Mouse (Mus musculus) B cell, adult (primary cell): ENCODE measurements around the gene Hist1h3i. TPM values are rescaled to one million over a fixed set of nuclear protein-coding genes. Genes with fewer than 3 reads are reported as not detected.

Experiments
- total RNA-seq: library from RNA; stranded (reverse); gene quantifications from 4 replicates; pipeline ENCODE4 v1.2.4, GENCODE M21; 2023; ENCODE audit not compliant: inconsistent age

Gene Hist1h3i
- 159 to 245 TPM (median 224 TPM) in 4 replicates for total RNA-seq

DNA sequence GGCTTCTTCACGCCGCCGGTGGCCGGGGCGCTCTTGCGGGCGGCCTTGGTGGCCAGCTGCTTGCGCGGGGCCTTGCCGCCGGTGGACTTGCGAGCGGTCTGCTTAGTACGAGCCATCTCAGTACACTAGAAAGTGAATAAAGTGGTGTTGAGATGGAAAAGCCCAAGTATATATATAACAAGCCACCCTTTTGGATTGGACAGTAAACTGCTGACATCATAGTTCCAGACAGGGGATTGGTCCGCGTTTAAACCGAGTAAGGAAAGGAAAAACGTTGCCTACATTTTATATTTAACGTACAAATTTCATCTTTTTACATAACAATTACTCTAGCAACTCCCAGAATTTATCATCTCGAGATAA, at the start of gene Hist1h3i:
Gene Hist1h3i, minus strand, starts transcription at position 116 of the 363 bp plus-strand sequence.

GRCm38 (mm10) chr13:21831418-21832394, 48.5 kb upstream of the Hist1h3i start, which contains the start of gene Hist1h4n:
Gene Hist1h4n, minus strand, starts transcription at chr13:21832196.

GRCm38 (mm10) chr13:21811539-21811938, 28.4 kb upstream of the Hist1h3i start, which contains the start of gene Hist1h4m:
Gene Hist1h4m, plus strand, starts transcription at chr13:21811746.

GRCm38 (mm10) chr13:21810073-21810472, 26.9 kb upstream of the Hist1h3i start, which contains the start of the genes Hist1h2bq and Hist1h2ao:
Gene Hist1h2bq, minus strand, starts transcription at chr13:21810197.
Gene Hist1h2ao, plus strand, starts transcription at chr13:21810465.

DNA sequence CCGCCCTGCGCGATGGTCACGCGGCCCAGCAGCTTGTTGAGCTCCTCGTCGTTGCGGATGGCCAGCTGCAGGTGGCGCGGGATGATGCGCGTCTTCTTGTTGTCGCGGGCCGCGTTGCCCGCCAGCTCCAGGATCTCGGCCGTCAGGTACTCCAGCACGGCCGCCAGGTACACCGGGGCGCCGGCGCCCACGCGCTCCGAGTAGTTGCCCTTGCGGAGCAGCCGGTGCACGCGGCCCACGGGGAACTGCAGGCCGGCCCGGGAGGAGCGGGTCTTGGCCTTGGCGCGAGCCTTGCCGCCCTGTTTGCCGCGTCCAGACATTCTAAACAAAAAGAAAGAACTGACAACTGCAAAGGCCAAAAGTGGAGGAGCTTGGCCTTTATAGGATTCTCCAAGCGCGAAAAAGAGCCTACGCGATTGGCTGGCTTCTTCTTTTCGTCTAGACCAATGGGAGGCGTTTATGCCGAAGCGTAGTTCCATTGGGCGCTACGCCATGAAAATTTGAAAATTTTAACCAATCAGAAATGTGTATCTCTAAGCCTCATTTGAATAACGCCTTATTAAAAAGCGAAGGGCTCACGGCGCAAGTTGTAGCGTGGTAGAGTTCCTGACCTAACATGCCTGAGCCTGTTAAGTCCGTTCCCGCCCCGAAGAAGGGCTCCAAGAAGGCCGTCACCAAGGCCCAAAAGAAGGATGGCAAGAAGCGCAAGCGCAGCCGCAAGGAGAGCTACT, 3.9 kb upstream of the Hist1h3i start, which contains the start of the genes Hist1h2an and Hist1h2bp:
Gene Hist1h2an, minus strand, starts transcription at position 320 of the 731 bp plus-strand sequence.
Gene Hist1h2bp, plus strand, starts transcription at position 563 of the 731 bp plus-strand sequence.

GRCm38 (mm10) chr13:21779767-21780731, 3.1 kb downstream of the Hist1h3i start, which contains the start of gene Hist1h1b:
Gene Hist1h1b, minus strand, starts transcription at chr13:21780625.

DNA sequence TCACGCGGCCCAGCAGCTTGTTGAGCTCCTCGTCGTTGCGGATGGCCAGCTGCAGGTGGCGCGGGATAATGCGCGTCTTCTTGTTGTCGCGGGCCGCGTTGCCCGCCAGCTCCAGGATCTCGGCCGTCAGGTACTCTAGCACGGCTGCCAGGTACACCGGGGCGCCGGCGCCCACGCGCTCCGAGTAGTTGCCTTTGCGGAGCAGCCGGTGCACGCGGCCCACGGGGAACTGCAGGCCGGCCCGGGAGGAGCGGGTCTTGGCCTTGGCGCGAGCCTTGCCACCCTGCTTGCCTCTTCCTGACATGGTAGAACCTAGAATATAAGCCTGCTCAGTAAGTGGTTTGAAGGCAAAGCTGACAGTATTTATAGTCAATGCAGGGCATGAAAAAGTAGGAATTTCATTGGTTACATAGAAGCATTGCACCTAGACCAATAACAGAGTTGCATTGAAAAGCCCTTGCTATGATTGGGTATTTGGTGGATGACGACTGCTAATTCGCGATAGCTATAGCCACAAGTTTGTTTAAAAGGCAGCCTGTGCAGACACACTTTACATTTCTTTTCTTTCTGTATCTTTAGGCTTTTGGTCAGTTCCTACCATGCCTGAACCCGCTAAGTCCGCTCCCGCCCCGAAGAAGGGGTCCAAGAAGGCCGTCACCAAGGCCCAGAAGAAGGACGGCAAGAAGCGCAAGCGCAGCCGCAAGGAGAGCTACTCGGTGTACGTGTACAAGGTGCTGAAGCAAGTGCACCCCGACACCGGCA, 29.5 kb downstream of the Hist1h3i start, which contains the start of the genes Hist1h2ak and Hist1h2bn:
Gene Hist1h2ak, minus strand, starts transcription at position 304 of the 762 bp plus-strand sequence.
Gene Hist1h2bn, plus strand, starts transcription at position 600 of the 762 bp plus-strand sequence.

DNA sequence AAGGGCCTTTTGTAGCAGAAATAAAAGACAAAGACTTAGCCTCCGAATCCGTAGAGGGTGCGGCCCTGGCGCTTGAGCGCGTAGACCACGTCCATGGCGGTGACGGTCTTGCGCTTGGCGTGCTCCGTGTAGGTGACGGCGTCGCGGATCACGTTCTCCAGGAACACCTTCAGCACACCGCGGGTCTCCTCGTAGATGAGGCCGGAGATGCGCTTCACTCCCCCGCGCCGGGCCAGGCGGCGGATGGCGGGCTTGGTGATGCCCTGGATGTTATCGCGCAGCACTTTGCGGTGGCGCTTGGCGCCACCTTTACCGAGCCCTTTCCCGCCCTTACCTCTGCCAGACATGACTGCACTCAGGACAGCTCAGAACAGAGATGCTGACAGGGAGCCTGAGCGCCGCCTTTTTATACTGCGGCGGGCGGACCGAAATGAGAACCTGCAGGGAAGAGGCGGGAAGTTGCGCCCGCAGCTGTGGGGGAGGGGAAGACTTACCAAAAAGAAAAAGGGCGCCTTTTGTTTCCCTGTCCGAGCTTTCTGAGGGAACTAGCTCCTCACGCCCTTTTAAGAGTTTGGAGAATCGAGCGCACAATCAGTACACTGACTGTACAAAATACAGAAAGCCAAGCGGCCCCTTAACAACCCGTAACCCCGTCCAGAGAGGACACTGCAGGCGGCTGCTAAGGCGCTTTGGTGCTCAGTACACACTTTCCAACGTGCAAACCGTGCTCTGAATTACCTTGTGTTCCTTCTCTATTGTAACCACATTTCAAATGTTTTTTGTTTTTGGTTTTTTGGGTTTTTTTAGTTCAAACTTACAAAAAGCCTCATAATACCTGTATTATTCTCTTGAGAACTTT, 32.8 kb downstream of the Hist1h3i start, which contains the start of gene Hist1h4k:
Gene Hist1h4k, minus strand, starts transcription at position 347 of the 859 bp plus-strand sequence.

GRCm38 (mm10) chr13:21734906-21735767, 48.0 kb downstream of the Hist1h3i start, which contains the start of gene Hist1h4j:
Gene Hist1h4j, plus strand, starts transcription at chr13:21735064.

Other genes starting within 250 kb of the Hist1h3i start
- gene Olfr1366, start 240.6 kb downstream of the Hist1h3i start, total RNA-seq, result not detected in 4 replicates
- not detected in 4 replicates for gene Olfr1535, start 223.5 kb downstream of the Hist1h3i start, total RNA-seq
- not detected in 4 replicates for gene Olfr1364, start 201.6 kb downstream of the Hist1h3i start, total RNA-seq
- gene Olfr1362, start 169.3 kb downstream of the Hist1h3i start, total RNA-seq, result not detected in 4 replicates
- gene Olfr11, start 140.9 kb downstream of the Hist1h3i start, total RNA-seq, result not detected in 4 replicates
- gene Olfr1361, start 120.0 kb downstream of the Hist1h3i start, total RNA-seq, result not detected in 4 replicates
- not detected in 4 replicates for gene Olfr1360, start 106.0 kb downstream of the Hist1h3i start, total RNA-seq
- not detected in 4 replicates for gene Olfr1359, start 85.3 kb downstream of the Hist1h3i start, total RNA-seq
- gene Hist1h2bl, start 67.2 kb downstream of the Hist1h3i start, total RNA-seq, result 101 to 134 TPM (median 110 TPM) in 4 replicates
- 57.4 to 111 TPM (median 95.3 TPM) in 4 replicates for gene Hist1h2ai, start 66.9 kb downstream of the Hist1h3i start, total RNA-seq
- 119 to 230 TPM (median 147 TPM) in 4 replicates for gene Hist1h3h, start 65.7 kb downstream of the Hist1h3i start, total RNA-seq
- 10.5 to 15.1 TPM (median 12.2 TPM) in 4 replicates for gene Hist1h2bm, start 61.3 kb downstream of the Hist1h3i start, total RNA-seq
- gene Hist1h4j, start 48.3 kb downstream of the Hist1h3i start, total RNA-seq, result 11.8 to 18.5 TPM (median 15.7 TPM) in 4 replicates
- gene Hist1h4k, start 32.9 kb downstream of the Hist1h3i start, total RNA-seq, result 345 to 580 TPM (median 393 TPM) in 4 replicates
- 43.9 to 61.4 TPM (median 49.5 TPM) in 4 replicates for gene Hist1h2ak, start 29.5 kb downstream of the Hist1h3i start, total RNA-seq
- 79.2 to 91.1 TPM (median 87.7 TPM) in 4 replicates for gene Hist1h2bn, start 29.2 kb downstream of the Hist1h3i start, total RNA-seq
- 64.3 to 100 TPM (median 75.1 TPM) in 4 replicates for gene Hist1h1b, start 2.7 kb downstream of the Hist1h3i start, total RNA-seq
- gene Hist1h2an, start 3.8 kb upstream of the Hist1h3i start, total RNA-seq, result 26.3 to 53.4 TPM (median 30.7 TPM) in 4 replicates
- 38.6 to 53.7 TPM (median 48.7 TPM) in 4 replicates for gene Hist1h2bp, start 4.1 kb upstream of the Hist1h3i start, total RNA-seq
- 179 to 205 TPM (median 201 TPM) in 4 replicates for gene Hist1h2bq, start 26.8 kb upstream of the Hist1h3i start, total RNA-seq
- gene Hist1h2ao, start 27.1 kb upstream of the Hist1h3i start, total RNA-seq, result 199 to 315 TPM (median 296 TPM) in 4 replicates
- 283 to 393 TPM (median 343 TPM) in 4 replicates for gene Hist1h4m, start 28.4 kb upstream of the Hist1h3i start, total RNA-seq
- 138 to 258 TPM (median 167 TPM) in 4 replicates for gene Hist1h4n, start 48.8 kb upstream of the Hist1h3i start, total RNA-seq
- gene Hist1h2ap, start 50.1 kb upstream of the Hist1h3i start, total RNA-seq, result 46.5 to 101 TPM (median 67.4 TPM) in 4 replicates
- 177 to 204 TPM (median 198 TPM) in 4 replicates for gene Hist1h2br, start 50.4 kb upstream of the Hist1h3i start, total RNA-seq
- gene Zfp184, start 161.7 kb upstream of the Hist1h3i start, total RNA-seq, result 3.0 to 5.1 TPM (median 4.2 TPM) in 4 replicates
- gene Pom121l2, start 197.8 kb upstream of the Hist1h3i start, total RNA-seq, result not detected in 4 replicates
- gene Prss16, start 226.4 kb upstream of the Hist1h3i start, total RNA-seq, result 0.42 to 1.4 TPM (median 0.62 TPM) in 4 replicates